Mouse (Mus musculus) gastrocnemius, postnatal 36 days (tissue): ENCODE results near the gene Zbtb25. TPM values are rescaled to one million over a fixed set of nuclear protein-coding genes. Genes with fewer than 3 reads are reported as not detected.

ENCODE experiments used
- DNase-seq, 2 experiments: peaks; one replicate each; pipeline ENCODE4 v3.0.0; 2022
- intact Hi-C: fragments of 180-260 bp; cut with DNase I; formaldehyde crosslinking; loops from one replicate; pipeline ENCODE4 v1.15.1; 2025
- total RNA-seq, 2 experiments: library from RNA; stranded (reverse); gene quantifications; 2 replicates each; pipeline ENCODE4 v1.2.3; 2021

Gene Zbtb25
- total RNA-seq, 2 experiments from 2014 or later: 5.5 to 7.1 TPM

DNA sequence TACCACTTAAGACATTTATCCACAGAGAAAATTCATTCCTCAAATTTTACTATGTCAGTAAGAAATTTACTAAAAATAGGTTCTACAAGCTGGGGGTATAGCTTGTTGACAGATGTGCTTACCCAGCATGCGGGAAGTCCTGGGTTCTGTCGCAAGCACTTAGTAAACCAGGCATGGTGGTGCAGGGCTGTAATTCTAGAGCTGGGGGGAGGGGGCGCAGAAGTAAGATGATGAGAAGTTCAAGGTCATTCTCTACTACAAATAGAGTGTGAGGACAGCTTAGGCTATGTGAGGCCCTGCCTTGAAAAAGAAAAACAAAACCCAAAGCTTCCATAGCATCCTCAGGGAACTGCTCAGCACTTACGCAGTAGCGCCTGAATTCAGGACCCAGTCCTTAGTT lies 9.2 kb upstream of the Zbtb25 start:
- DNase-seq: no peak
- intact Hi-C loops: no loop called here

DNA sequence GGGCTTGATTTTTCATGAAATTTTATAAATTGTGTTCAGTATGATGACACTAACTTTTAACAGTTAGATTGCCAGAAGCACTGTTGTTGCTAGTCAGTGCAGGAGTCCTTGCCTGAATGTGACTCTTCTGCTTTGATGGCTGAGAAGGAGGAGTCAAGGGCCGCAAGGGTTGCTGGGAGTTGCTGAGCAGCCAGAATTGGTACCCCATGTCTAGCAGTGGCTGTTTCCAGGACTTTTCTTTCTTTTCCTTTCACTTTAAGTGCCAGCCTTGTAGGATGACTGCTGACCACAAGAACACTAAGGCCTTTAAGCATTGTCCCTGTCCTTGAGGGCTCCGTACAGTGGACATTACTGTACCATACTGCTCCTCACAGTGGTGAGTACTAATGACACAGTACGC lies 8.3 kb upstream of the Zbtb25 start:
- DNase-seq: no peak
- intact Hi-C loops: no loop called here

DNA sequence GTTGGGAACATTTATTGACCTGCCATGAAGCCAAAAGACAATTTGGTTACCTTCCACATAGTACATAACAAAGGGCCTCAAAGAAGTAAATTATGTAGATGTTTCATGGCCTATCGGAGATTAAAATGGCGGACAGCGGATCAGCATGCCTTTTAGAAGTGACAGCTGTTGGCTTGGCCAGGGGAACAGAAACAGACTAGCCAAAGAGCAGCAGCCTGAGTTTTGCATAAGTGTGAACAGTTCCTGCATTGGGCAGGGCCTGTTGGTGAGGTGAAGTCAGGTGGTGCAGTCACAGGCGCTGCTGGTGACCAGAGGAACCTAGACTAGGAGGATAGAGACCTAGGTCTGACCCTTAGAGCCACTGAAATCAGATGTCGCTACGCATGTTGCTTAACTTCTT lies 7.7 kb upstream of the Zbtb25 start:
- intact Hi-C loops: no loop called here
- DNase-seq: no peak

DNA sequence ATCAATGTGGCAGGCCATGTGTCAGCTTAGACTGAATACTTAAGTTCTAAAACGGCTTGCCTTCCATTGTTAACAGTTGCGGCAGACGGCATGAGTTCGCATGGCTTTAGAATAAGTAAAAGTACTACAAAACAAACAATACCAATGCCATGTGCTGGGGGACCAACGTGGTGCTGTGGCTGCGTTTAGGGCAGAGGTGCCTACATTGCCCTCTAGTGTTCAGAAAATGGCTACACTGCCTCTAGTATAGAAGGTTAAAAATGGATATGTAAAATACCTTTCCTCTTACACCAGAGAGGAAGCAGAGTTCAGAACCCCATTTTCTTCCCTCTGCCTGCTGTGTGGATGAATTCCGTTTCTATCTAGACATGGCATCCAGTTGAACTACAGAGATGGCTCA lies 7.2 kb upstream of the Zbtb25 start:
- intact Hi-C loops: no loop called here
- DNase-seq: no peak

DNA sequence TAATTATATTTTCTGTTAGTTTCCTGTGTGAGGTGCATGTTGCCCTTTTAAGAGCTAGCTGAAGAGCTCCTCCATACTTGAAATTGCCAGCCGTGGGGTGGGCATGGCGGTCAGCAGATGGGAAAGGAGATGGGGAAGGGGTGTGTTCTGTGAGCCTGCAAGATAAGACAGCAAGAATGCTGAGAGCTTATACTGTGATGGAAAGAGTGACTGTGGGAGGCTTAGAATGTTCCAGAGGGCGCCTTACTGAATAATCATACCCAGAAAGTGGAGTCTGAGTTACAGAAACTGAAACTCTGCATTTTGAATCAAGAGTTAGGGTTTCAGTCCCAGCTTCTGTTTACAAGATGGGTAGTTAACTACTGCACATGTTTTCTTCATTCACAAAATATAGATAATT lies 6.1 kb upstream of the Zbtb25 start:
- DNase-seq: no peak
- intact Hi-C loops: no loop called here

DNA sequence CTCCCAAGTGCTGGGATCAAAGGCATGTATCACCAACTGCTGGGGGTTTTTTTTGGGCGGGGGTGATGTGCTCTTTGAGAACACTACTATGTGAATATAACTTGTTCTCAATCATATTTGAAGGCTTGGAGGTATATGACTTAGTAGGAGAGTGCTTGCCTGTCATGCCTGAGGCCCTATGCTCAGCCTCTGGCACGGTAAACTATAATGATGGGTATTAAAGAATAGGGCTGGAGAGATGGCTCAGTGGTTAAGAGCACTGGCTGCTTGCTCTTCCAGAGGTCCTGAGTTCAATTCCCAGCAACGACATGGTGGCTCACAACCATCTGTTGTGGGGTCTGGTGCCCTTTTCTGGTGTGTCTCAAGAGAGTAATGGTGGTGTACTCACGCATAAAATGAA lies 5.5 kb upstream of the Zbtb25 start:
- no peak for DNase-seq
- intact Hi-C loops: no loop called here

DNA sequence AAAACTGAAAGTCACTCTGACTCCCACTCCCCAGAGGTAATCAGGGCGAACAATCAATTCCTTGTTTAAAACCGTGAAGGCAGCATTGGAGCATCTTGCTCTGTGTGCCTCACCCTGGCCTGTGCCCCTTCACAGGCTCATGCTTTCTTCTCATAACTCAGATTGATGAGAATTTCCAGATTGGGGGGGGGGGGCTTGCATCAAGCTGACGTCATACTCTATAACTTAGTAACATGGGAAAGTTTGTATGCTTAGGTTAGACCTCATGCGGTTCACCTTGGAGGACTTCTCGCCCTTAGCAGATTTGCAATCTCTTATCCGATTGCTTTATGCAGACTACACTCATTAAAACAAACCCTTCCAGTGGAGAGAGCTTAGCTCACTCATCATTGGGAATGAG lies 4.6 kb upstream of the Zbtb25 start:
- no peak for DNase-seq
- intact Hi-C loops: no loop called here

DNA sequence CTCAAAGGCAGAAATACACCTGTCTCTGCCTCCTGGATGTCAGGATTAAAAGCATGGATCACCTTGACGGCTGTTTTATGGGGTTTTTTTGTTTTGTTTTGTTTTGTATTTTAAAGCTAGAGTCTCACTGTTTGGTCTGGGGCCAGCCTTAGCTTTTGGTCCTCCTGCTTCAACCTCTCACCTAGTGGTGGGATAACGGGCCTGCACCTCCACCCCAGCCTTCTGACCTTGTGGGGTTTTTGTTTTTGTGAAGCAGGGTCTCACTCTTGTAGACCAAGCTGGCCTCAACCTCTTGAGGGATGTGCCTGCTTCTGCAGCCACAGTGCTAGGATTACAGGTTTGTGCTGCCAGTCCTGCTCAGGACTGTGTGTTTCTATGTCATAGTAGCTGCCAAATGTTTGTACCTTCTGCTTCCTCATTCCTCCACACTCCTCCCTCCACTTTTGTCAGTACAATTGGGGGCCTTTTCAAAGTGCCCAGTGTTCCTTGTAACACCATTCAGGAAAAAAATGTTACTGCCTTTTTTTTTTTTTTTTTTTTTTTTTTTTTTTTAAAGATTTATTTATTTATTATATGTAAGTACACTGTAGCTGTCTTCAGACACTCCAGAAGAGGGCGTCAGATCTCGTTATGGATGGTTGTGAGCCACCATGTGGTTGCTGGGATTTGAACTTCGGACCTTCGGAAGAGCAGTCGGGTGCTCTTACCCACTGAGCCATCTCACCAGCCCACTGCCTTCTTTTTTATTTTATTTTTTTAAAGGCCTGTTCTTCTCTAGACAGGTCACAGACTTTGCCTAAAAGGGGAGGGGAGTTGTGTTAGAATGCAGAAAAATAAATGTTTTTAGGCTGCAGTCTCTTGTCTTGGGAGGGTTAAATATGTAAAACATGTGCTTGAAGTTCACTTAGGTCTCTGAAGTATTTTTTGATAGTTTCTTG lies 3.7 kb upstream of the Zbtb25 start:
- DNase-seq: no peak
- intact Hi-C loops: no loop called here

DNA sequence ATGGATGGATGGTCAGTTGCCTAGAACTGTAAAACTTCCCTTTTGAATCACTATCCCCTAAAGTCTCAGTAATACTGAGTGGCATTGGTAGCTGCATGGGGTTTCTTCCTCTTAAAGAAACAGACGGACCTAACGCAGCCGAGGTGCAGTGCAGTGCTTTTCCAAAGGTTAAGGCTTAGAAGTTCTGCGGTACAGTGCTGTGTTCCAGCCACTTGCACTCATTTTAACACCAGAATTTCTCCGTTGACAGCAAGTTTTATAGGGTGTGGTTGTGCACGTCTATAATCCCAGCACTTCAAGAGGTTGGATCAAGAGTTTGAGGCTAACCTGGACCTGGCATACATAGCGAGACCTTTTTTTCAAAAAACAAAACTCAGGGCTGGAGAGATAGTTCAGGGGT lies 2.6 kb upstream of the Zbtb25 start:
- DNase-seq: no peak
- intact Hi-C loops: no loop called here

DNA sequence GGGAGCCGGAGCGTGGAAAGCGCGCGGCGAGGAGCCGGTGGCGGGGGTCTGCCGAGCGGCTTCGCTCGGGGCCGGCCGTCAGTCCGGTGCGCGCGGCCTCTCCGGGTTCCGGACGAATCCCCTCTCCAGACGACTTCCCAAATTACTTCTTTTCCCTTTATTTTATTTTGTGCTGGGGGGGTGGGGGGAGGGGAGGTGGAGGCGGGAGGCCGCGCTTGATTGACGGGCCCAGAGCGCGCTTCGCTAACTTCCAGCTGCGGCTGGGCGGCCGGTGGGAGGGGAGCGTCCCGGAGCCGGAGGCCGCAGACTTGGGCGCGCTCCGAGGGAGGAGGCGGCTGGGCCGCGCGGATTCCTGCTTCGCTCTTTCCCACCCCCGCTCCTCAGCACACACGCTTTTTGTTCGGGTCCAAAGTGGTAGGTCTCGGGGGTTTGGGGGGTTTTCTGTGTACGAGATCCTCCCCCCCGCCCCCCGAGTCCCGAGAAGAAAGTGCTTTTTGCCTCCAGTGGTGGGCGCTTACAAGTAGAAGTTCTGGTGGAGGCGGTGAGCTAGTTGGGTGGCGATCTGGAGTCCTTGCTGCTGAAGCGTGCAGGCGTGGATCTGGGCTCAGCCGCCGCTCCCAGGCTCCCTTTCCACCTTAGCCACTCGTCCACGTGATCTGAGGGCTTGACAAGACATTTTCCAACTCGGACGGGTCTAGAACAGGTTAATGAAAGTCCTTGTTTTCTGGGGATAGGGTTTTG lies 1.6 kb upstream of the Zbtb25 start:
- intact Hi-C loops: loop anchor here (2.0 kb wide), 1 partner anchor 34 kb away; the partner anchor contains the start of gene Hspa2
- DNase-seq: peak; percentile 75 to 78

DNA sequence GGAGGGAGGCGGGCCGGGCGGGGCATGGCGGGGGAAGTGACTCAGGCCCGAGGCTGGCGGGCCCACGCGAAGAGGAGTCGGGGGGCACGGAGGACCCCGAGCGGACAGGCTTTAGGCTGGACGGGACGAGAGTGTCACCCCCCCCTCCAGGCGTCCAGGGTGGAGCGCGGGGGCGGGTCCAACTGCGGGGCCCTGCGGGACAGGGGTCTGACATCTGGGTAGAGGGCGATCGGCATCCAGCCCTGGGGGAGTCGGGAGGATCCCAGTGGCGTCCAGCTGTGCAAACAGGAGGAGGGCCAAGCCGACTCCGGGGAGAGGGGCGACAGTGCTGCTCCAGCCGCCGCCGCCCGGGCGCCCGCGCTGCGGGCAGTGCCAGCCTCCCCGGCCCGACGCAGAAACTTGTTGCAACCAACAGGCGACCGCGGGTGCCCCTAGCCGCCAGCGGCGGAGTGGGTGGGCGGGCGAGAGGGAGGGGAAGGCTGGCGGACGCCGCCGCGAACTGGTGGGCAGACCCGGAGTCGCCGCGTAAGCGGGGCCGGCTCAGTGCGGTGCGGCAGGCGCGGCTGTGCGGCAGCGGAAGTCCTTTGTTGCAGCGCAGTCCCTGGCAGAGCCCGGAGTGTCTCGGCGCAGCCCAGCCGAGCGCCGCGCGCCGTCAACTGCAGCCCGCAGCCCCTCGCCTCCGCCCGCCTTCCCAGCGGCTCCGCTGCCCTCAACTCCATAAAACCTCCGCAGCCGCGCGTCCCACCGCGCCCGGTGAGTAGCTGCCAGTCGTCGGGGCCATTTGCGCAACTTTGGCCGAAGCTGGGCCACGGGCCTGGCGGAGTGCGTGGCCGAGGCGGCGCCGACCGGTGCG lies 802 bp upstream of the Zbtb25 start, which contains the start of gene Zbtb1:
Gene Zbtb1, plus strand, starts transcription at position 289 of the 853 bp plus-strand sequence.
- peak; percentile 69 to 80 for DNase-seq
- intact Hi-C loops: loop anchor here (2.0 kb wide), 1 partner anchor 35 kb away; the partner anchor contains the start of gene Hspa2

DNA sequence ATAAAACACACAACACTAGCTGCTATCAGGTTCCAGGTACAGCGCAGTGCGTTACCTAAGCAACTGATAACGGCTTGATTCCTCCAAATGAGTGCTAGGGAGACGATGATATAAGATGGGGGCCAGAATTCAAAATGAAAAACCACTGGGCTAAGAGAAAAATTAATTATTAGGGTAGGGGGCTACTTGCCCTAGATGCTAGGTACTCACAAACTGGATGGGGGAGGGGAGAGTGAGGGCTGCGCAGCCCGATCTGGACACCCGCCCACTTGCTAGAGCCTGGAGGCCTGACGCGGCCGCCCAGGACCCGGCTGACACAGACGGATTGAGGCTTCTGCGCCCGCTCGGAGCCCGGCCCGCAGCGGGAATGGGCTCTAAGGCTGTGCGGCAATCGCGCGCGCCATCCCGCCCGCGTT lies 604 bp downstream of the Zbtb25 start:
- intact Hi-C loops: no loop called here
- peak in 1 of 2 experiments; percentile 25 for DNase-seq

DNA sequence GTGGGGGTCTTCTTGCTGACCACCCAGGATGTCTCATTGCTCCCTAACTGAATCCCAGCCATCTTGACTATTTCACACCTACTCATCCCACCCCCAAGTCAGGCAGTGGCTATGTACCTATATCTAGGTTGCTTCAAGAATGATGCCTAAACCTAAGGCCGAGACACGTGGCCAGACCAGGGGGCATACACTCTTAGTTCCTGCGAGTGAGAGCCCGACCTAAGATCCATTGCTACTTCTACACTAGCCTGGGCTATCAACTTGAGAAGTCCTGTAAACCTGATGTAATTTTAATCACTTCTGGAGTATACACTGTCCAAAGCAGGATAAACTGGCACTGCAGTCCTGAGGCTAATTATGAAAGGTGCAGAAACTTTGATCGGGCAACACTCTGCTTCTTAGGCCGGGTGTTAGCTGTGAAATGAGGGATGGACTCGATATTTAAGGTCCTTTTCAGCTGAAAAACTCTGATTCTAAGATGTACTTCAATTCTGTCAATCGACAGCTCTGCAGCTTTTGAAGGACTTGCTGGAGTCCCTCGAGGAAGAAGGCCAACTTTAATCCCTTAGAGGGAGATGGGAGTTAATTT lies 1.1 kb downstream of the Zbtb25 start:
- intact Hi-C loops: no loop called here
- no peak for DNase-seq

DNA sequence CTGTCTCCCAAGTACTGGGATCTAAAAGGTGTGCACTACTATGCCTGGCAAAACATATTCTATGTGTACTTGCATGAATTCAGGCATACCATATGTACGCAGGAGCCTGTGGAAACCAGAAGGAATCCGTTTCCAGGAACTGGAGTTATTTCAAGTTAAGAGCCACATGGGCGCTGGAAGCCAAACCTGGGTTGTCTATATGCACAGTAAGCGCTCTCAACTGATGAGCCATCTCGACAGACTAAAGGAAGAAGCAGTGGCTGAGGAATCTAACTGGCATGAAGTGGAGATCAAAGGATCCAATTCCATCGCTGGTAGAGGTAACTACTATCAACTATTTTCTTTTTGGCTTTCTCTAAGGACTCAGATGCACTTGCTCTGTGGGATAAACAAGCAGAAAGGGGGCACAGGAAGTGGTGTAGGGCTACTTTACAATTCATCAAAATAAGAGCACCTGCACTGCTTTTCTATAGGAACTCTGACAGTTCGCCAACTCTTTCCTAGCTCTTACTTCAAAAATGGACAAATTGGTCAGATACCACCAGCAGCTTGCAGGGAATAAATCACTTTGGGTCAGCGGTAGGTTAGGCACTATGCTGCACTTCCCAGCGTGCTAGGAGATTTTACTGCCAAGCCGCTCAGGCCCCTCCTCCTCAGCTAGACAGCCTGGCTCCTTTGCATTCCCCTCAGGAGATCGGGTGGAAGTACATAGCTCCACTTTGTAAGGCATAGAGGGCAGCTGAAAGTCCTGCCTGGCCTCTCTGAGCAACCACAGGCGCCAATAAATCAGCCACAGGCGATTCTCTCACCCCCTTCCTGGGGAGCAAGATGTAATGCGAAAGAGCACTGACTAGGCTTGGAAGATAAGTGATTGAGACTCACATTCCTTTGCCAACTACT lies 2.1 kb downstream of the Zbtb25 start:
- intact Hi-C loops: no loop called here
- no peak for DNase-seq

DNA sequence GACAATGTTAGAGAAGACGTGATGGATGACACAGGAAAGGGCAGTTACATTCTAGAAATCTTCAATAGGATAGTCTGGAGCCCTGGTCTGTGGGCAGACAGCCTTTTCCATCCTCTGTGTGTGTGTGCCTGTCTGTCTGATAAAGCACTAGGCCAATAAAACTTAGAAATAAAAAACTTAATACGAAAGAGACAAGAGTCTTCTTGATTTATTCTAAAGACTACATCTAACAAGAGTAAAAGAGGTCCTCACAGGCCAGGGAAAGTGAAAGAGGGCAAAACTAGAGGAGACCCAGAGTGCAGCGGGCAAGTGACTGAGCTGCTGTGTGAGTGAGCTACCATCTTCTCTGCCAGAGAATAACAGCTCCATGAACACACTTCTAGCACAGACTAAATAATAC lies 3.1 kb downstream of the Zbtb25 start:
- intact Hi-C loops: no loop called here
- DNase-seq: no peak

DNA sequence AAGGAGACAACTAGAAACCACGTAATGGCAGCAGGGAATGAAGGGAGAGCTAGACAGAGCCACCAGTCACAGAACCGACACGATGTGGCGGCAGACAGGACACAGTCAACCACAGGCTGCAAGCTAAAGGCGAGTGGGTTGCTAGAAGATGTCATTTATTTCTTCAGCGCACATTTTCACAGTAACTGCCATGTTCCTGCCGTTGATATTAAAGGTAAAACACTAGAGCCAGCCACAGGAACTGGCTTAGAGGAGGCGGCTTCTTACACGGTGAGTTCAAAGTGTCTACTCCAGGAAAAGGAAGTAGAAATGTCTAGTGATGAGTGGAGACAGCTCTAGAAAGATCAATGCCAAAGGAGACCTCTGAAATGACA lies 7.1 kb downstream of the Zbtb25 start:
- intact Hi-C loops: no loop called here
- DNase-seq: no peak

DNA sequence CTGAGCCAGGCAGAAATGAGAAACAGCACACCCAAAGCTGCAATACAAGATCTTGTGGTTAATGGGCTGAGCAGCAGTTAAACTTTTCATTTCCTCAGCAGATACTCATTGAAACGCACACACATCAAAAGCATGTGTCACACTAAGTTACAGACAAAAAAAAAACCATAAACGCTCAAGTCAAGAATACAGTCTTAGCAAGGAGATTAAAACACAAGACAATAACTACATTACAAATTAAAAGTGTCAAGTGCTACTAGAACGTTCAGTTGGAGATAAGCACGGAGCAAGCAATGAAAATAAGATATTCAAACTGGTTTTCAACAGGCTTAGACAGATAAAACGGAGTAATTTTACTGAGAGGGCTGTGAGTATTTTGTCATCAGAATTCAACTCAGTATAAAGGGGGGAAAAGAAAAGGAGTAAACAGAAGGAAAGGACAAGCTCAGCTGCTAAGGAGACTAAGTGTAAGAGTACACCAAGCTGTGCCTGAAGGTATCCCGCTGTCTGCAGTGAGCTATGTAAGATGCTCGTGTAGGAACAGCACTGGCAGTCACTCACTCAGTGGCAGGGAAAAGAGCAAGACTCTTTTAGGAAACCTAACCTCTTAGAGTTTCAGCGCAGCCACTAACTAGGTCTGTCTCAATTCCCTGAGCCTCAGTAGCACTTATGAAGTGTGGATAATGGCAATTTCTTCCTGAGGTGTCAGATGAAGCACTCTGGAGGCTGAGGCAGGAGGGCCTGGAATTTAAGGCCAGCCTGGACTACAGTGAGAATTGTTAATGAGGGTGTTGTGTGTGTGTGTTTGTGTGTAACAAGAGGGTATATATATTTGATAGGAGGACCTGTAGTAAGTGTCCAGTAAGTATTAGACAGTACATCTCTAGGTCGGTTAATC lies 7.7 kb downstream of the Zbtb25 start:
- intact Hi-C loops: no loop called here
- DNase-seq: no peak

DNA sequence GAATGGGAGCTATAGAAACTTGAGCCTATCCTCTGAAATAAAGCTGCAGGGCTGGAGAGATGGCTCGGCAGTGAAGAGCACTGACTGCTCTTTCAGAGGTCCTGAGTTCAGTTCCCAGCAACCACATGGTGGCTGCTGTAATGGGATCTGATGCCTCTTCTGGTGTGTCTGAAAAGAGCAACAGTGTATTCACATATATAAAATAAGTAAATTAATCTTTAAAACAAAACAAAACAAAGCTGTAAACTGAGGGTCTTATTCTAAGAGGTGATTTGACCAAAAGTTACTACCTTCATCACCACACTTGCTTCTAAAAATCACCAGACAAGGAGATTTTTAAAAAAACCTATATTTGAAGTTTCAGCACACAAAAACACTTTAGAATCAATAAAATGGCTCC lies 8.5 kb downstream of the Zbtb25 start:
- intact Hi-C loops: no loop called here

More for the DNA sequence above, 8.5 kb downstream of the Zbtb25 start:
- no peak for DNase-seq
